Mouse (Mus musculus): ENCODE data around the gene Atpaf1.

- TF ChIP-seq POLR2A (IDR thresholded peaks at IDR 0.05; ENCODE audit: extremely low read depth, insufficient read depth, low read length) (no peak), CTCF (IDR thresholded peaks at IDR 0.05; ENCODE audit: extremely low read depth, insufficient read depth, low read length) (no peak)
Measured at GRCm38 (mm10) chr4:115855609-115856008, 71.0 kb downstream of the Atpaf1 start.

All from cortical plate, adult 2 months (tissue).